Mouse (Mus musculus) thymus, adult 2 months (tissue): ENCODE data around the gene Dnaaf3.

Experiments
- CTCF ChIP-seq: fragments of 200-500 bp; IDR thresholded peaks from 2 replicates; pipeline ENCODE4 v1.5.1; 2012; ENCODE audit warnings: mild to moderate bottlenecking, control low read depth, low read length, moderate library complexity, borderline replicate concordance; ENCODE audit not compliant: control insufficient read depth, poor library complexity, insufficient read depth; ENCODE audit errors: extremely low read depth
- POLR2A ChIP-seq: fragments of 200-500 bp; IDR thresholded peaks from 2 replicates; pipeline ENCODE4 v1.6.1; 2012; ENCODE audit warnings: mild to moderate bottlenecking, low read length, control low read depth, moderate library complexity; ENCODE audit not compliant: control insufficient read depth, poor library complexity, insufficient read depth; ENCODE audit errors: extremely low read depth

GRCm38 (mm10) chr7:4541344-4541743 lies 9.1 kb upstream of the Dnaaf3 start:
- no peak for TF ChIP-seq CTCF
- TF ChIP-seq POLR2A: no peak
